Mouse (Mus musculus) neural tube, embryonic 12.5 days (tissue): ENCODE measurements around the gene Rasgef1c. TPM values are rescaled to one million over a fixed set of nuclear protein-coding genes. Genes with fewer than 3 reads are reported as not detected.

Source experiments
- ATAC-seq: fragments of 200-750 bp; cut with Nextera tagmentation; 2 replicates; pipeline ENCODE4 v1.8.0; 2017; ENCODE audit warnings: low read depth, mild to moderate bottlenecking, moderate TSS enrichment, moderate library complexity; ENCODE audit not compliant: low FRiP score
- H3K27ac ChIP-seq: fragments of 300-500 bp; sonication (generic); 2 replicates; pipeline ENCODE4 v1.5.1; 2016
- H3K27me3 ChIP-seq: fragments of 300-500 bp; sonication (generic); replicated peaks from 2 replicates; pipeline ENCODE4 v1.6.1; 2016; ENCODE audit warnings: mild to moderate bottlenecking
- H3K36me3 ChIP-seq: fragments of 300-500 bp; sonication (generic); 2 replicates; pipeline ENCODE4 v1.6.1; 2016; ENCODE audit warnings: mild to moderate bottlenecking
- H3K4me1 ChIP-seq: fragments of 300-500 bp; sonication (generic); 2 replicates; pipeline ENCODE4 v1.6.1; 2016
- H3K4me2 ChIP-seq: fragments of 300-500 bp; sonication (generic); replicated peaks from 2 replicates; pipeline ENCODE4 v1.6.1; 2016; ENCODE audit warnings: mild to moderate bottlenecking
- H3K4me3 ChIP-seq: fragments of 300-500 bp; sonication (generic); 2 replicates; pipeline ENCODE4 v1.5.1; 2016
- H3K9ac ChIP-seq: fragments of 300-500 bp; sonication (generic); 2 replicates; pipeline ENCODE4 v1.6.1; 2016; ENCODE audit warnings: mild to moderate bottlenecking
- H3K9me3 ChIP-seq: fragments of 300-500 bp; sonication (generic); 2 replicates; pipeline ENCODE4 v1.6.1; 2016; ENCODE audit warnings: mild to moderate bottlenecking
- WGBS: fragments of 180-500 bp; shearing (Covaris S2); methylation state at CpG from one replicate; pipeline ENCODE4 v1.1.7; 2016; 5-methylcytosine and 5-hydroxymethylcytosine counted together
- polyA plus RNA-seq: library from polyadenylated mRNA; unstranded; fragments of >200 nt; fragmentation: Nextera tagmentation; extraction: Ambion mirVana; gene quantifications from 2 replicates; pipeline ENCODE4 v1.2.1, GENCODE M21; 2016

The Rasgef1c gene
- polyA plus RNA-seq, 1 experiment from 2014 or later, result 13.7 TPM

GRCm38 (mm10) chr11:49927670-49928069, 26.0 kb downstream of the Rasgef1c start:
- ATAC-seq, result no peak
- Histone ChIP-seq H3K9ac (no peak overlapping the region), H3K4me2 (no peak overlapping the region), H3K4me3 (no peak overlapping the region), H3K27me3 (0 out of 2 replicates have a peak, but pooled peaks cover 18% of the 10 kb centered on the region), H3K27ac (peak overlapping the region; percentile 37; the same call in 1 of the 2 replicates), H3K36me3 (no peaks in the 10 kb centered on the region), H3K4me1 (peaks cover 31% of the 10 kb centered on the region), H3K9me3 (no peaks in the 10 kb centered on the region)
- 69% methylated on average over 6 of the region's 6 CpGs for WGBS

GRCm38 (mm10) chr11:49931037-49931625, 29.5 kb downstream of the Rasgef1c start:
- H3K4me1 ChIP-seq, result peaks cover 36% of the 10 kb centered on the region
- 26% methylated on average over 5 of the region's 5 CpGs for WGBS
- H3K4me2 ChIP-seq, result peak overlapping the region; percentile 35
- no peak overlapping the region for H3K9ac ChIP-seq
- H3K27ac ChIP-seq, result 0 out of 2 replicates have a peak overlapping the region, but pooled peaks have one; percentile 1
- no peak; the same call in 1 of the 2 replicates for ATAC-seq
- H3K36me3 ChIP-seq, result no peaks in the 10 kb centered on the region
- no peaks in the 10 kb centered on the region for H3K9me3 ChIP-seq
- no peak overlapping the region for H3K4me3 ChIP-seq
- 0 out of 2 replicates have a peak, but pooled peaks cover 18% of the 10 kb centered on the region for H3K27me3 ChIP-seq

- Histone ChIP-seq H3K27me3 (0 out of 2 replicates have a peak, but pooled peaks cover 18% of the 10 kb centered on the region), H3K4me2 (peak overlapping the region; percentile 35), H3K27ac (0 out of 2 replicates have a peak overlapping the region, but pooled peaks have one; percentile 1), H3K9me3 (no peaks in the 10 kb centered on the region), H3K4me1 (peaks cover 33% of the 10 kb centered on the region), H3K36me3 (no peaks in the 10 kb centered on the region), H3K9ac (no peak overlapping the region), H3K4me3 (no peak overlapping the region)
- ATAC-seq, result peak; percentile 92
- WGBS, result 2% methylated on average over 7 of the region's 7 CpGs
Measured at GRCm38 (mm10) chr11:49931853-49932252, 30.2 kb downstream of the Rasgef1c start.

GRCm38 (mm10) chr11:49933811-49934210, 32.2 kb downstream of the Rasgef1c start:
- Histone ChIP-seq H3K36me3 (no peaks in the 10 kb centered on the region), H3K4me1 (peaks cover 26% of the 10 kb centered on the region), H3K27ac (no peak overlapping the region), H3K4me3 (no peak overlapping the region), H3K4me2 (no peak overlapping the region), H3K9me3 (no peaks in the 10 kb centered on the region), H3K27me3 (0 out of 2 replicates have a peak, but pooled peaks cover 9% of the 10 kb centered on the region), H3K9ac (no peak overlapping the region)
- 70% methylated on average over 1 of the region's 1 CpGs for WGBS
- no peak for ATAC-seq

- WGBS, result 61% methylated on average over 10 of the region's 10 CpGs
- Histone ChIP-seq H3K9ac (no peak overlapping the region), H3K36me3 (no peaks in the 10 kb centered on the region), H3K4me3 (no peak overlapping the region), H3K4me1 (peaks cover 26% of the 10 kb centered on the region), H3K27me3 (0 out of 2 replicates have a peak, but pooled peaks cover 9% of the 10 kb centered on the region), H3K4me2 (no peak overlapping the region), H3K9me3 (no peaks in the 10 kb centered on the region), H3K27ac (no peak overlapping the region)
- no peak for ATAC-seq
Measured at GRCm38 (mm10) chr11:49934322-49934721, 32.7 kb downstream of the Rasgef1c start.

- ATAC-seq, result no peak
- H3K4me1 ChIP-seq, result peaks cover 17% of the 10 kb centered on the region
Measured at GRCm38 (mm10) chr11:49936458-49936857, 34.8 kb downstream of the Rasgef1c start.

GRCm38 (mm10) chr11:49937779-49938178, 36.1 kb downstream of the Rasgef1c start:
- Histone ChIP-seq H3K36me3 (no peaks in the 10 kb centered on the region), H3K27me3 (no peaks in the 10 kb centered on the region; the same call in 1 of the 2 replicates), H3K4me3 (no peak overlapping the region), H3K9ac (no peak overlapping the region), H3K27ac (no peak overlapping the region), H3K4me2 (no peak overlapping the region), H3K4me1 (peaks cover 5% of the 10 kb centered on the region; the same call in 1 of the 2 replicates), H3K9me3 (no peaks in the 10 kb centered on the region)
- ATAC-seq, result no peak
- WGBS, result 93% methylated on average over 6 of the region's 6 CpGs

More at GRCm38 (mm10) chr11:49936458-49936857, 34.8 kb downstream of the Rasgef1c start:
- WGBS, result 81% methylated on average over 9 of the region's 9 CpGs
- Histone ChIP-seq H3K9ac (no peak overlapping the region), H3K4me2 (no peak overlapping the region), H3K9me3 (no peaks in the 10 kb centered on the region), H3K36me3 (no peaks in the 10 kb centered on the region), H3K4me3 (no peak overlapping the region), H3K27ac (no peak overlapping the region), H3K27me3 (no peaks in the 10 kb centered on the region)

- no peak overlapping the region for H3K27ac ChIP-seq
- ATAC-seq, result peak; percentile 64
- no peaks in the 10 kb centered on the region for H3K9me3 ChIP-seq
- H3K27me3 ChIP-seq, result no peaks in the 10 kb centered on the region; the same call in 1 of the 2 replicates
- no peak overlapping the region for H3K4me3 ChIP-seq
- H3K36me3 ChIP-seq, result no peaks in the 10 kb centered on the region
- H3K4me2 ChIP-seq, result no peak overlapping the region
- peaks cover 5% of the 10 kb centered on the region; the same call in 1 of the 2 replicates for H3K4me1 ChIP-seq
- H3K9ac ChIP-seq, result no peak overlapping the region
- 48% methylated on average over 4 of the region's 4 CpGs for WGBS
Measured at GRCm38 (mm10) chr11:49938258-49939164, 36.9 kb downstream of the Rasgef1c start.

- H3K4me1 ChIP-seq, result no peaks in the 10 kb centered on the region
- 73% methylated on average over 4 of the region's 4 CpGs for WGBS
- no peak overlapping the region for H3K4me3 ChIP-seq
- H3K9ac ChIP-seq, result no peak overlapping the region
- no peaks in the 10 kb centered on the region for H3K36me3 ChIP-seq
- H3K4me2 ChIP-seq, result no peak overlapping the region
- peaks cover 7% of the 10 kb centered on the region; the same call in 1 of the 2 replicates for H3K9me3 ChIP-seq
- no peak overlapping the region for H3K27ac ChIP-seq
- H3K27me3 ChIP-seq, result no peaks in the 10 kb centered on the region; the same call in 1 of the 2 replicates
- no peak for ATAC-seq
Measured at GRCm38 (mm10) chr11:49942841-49943240, 41.2 kb downstream of the Rasgef1c start.

GRCm38 (mm10) chr11:49943901-49944300, 42.3 kb downstream of the Rasgef1c start:
- no peak for ATAC-seq
- 86% methylated on average over 5 of the region's 5 CpGs for WGBS
- H3K36me3 ChIP-seq, result no peaks in the 10 kb centered on the region
- no peak overlapping the region for H3K27ac ChIP-seq
- no peak overlapping the region for H3K4me3 ChIP-seq
- H3K4me1 ChIP-seq, result no peaks in the 10 kb centered on the region
- no peak overlapping the region for H3K9ac ChIP-seq
- H3K27me3 ChIP-seq, result no peaks in the 10 kb centered on the region; the same call in 1 of the 2 replicates
- H3K9me3 ChIP-seq, result peaks cover 7% of the 10 kb centered on the region; the same call in 1 of the 2 replicates
- H3K4me2 ChIP-seq, result no peak overlapping the region

- H3K36me3 ChIP-seq, result no peaks in the 10 kb centered on the region
- H3K27ac ChIP-seq, result no peak overlapping the region
Measured at GRCm38 (mm10) chr11:49945726-49946125, 44.1 kb downstream of the Rasgef1c start.

GRCm38 (mm10) chr11:49949839-49950238, 48.2 kb downstream of the Rasgef1c start:
- Histone ChIP-seq H3K4me2 (no peak overlapping the region), H3K9me3 (peaks cover 7% of the 10 kb centered on the region; the same call in 1 of the 2 replicates), H3K9ac (no peak overlapping the region), H3K27me3 (no peaks in the 10 kb centered on the region), H3K4me3 (no peak overlapping the region), H3K4me1 (no peaks in the 10 kb centered on the region), H3K36me3 (no peaks in the 10 kb centered on the region), H3K27ac (no peak overlapping the region)
- ATAC-seq, result no peak
- WGBS, result 90% methylated on average over 5 of the region's 5 CpGs

More at GRCm38 (mm10) chr11:49945726-49946125, 44.1 kb downstream of the Rasgef1c start:
- no peak for ATAC-seq
- H3K9me3 ChIP-seq, result peaks cover 7% of the 10 kb centered on the region; the same call in 1 of the 2 replicates
- H3K4me3 ChIP-seq, result no peak overlapping the region
- no peaks in the 10 kb centered on the region for H3K4me1 ChIP-seq
- no peak overlapping the region for H3K9ac ChIP-seq
- 91% methylated on average over 4 of the region's 4 CpGs for WGBS
- no peak overlapping the region for H3K4me2 ChIP-seq
- H3K27me3 ChIP-seq, result no peaks in the 10 kb centered on the region; the same call in 1 of the 2 replicates
